Mouse (Mus musculus) kidney, postnatal 10 days (tissue): ENCODE measurements around the gene Hspa1a.
"Not testable (repeated sequence)": the region's sequence is repeated elsewhere in the genome, so short reads cannot be mapped to it uniquely, and the experiment has no call there.

ENCODE experiments used
- DNase-seq: peaks from one replicate; pipeline ENCODE4 v3.0.0; 2021; ENCODE audit warnings: mixed read lengths

Gene Hspa1a

DNA sequence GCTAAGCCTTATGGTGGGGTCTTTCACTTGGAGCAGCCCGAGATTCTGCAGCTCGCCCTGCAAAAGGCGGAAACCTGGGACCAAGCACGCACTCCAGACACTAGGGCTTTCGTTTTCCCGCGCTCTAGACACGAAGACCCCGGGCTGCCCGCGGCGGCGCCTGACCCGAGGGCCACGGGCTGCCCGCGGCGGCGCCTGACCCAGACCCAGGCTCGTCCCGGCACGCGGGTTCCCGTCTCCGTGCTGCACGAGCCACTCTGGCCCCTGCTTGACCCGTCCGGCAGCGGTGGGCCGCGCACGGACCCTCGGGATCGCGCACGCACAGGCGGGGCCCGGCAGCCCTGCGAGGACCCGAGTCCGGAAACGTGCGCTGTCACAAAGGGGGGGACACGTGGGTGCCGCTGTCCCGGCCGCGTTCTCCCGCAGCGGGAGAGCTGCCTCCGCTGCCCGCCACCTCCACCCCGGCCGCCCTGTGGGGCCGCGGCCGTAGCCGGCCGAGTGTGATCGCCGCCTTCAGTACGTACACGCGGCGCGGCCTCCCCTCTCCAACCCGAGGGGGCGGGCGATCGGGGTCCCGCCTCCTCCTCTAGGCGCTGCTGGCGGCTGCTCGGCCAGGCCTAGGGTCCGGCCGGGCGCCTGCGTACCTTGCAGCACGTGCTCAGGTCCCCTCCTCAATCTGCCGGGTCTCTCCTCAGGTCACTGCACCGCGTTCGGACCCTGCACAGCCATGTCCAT, 28.9 kb upstream of the Hspa1a start, which contains the start of gene Vars:
Vars (plus strand) TSS at position 271 of the 735 bp plus-strand sequence.
- peak; percentile 92 for DNase-seq

DNA sequence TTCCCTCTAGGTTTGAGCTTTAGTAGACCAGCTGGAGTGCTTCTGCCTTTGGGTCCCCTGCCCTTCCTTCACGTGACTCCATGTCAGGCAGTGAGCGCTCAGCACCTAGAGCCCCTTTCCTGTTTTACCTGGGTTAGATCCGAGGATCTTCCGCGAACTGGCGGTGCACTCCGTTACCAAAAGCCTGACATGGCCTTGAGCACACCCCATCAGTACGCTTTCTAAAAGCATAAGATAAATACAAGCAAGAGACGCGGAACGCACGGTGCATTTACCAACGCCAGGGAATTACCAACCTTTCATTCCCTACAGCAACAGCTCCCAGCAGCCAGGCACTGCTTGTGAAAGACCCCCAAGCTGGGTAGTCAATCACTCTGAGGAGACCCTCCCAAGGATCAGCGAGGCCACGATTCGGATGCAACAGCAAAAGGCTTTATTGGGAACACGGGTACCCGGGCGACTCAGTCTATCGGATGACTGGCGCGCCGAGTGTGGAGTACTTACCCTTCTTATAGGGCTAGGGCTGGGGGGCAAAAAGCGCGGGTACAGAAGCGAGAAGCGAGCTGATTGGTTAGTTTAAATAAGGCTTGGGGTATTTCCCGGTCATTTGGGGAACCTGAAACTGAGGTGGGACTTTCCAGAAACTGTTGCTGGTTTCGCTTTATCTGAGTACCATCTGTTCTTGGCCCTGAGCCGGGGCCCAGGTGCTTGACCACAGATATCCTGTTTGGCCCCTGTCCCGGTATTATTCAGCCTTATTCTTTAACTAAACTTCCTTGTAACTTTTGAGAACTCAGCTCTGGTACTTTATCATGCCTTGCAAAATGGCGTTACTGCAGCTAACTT, 28.1 kb upstream of the Hspa1a start:
- DNase-seq = peak; percentile 26

DNA sequence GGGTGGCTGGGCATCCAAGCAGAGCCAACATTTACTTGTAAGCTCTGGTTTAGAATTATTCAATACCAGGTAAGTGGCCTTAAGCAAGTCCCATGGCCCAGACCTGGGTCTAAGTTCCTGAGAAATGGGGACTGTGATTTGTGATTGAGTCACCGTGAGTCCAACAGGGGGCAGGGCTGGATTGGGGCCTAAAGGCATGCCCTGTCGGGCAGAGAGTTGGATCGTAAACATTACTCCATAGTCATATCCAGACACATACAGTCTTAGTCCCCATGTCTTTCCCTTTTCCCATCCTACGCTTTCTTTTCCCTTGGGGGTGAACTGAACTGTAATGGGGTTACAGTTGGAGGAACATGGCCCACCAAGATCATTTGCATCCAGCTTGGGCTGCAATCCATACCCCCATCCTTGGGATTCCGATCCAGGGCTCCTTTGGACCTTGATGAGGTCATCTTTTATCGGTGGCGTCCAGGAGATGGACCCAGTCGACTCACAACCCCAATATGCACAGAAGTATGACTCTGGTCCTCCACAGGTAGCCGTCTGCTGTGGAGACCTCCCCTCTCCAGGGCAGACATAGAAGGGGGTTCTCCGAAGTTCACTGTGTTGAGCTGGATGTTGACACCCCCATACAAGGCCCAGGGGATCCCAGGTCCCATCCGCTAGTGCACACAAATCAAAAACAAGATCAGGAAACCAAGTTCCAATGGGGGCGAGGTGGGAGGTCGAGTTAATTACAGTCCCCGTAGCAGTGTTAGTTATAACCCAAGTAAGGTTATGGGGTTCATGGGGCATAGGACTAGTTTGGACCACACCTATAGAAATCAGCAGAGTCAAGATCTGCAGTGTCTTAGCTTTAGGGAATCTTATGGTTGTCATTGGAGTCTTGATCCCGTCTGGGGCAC, 26.8 kb upstream of the Hspa1a start:
- peak; percentile 10 for DNase-seq

DNA sequence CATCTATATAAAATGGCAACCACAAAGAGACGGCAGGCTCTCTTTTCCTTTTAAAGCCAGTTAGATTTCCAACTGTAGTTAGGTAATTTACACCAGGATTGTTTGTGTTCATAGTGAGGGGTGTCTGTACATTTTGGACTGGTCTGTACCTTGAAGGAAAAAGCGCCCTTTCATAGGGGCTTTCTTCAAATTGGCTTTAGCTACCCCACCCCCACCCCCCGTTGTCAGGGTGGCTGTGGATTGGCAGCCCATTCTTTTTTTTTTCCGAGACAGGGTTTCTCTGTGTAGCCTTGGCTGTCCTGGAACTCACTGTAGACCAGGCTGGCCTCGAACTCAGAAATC, 25.2 kb upstream of the Hspa1a start:
- no peak for DNase-seq

DNA sequence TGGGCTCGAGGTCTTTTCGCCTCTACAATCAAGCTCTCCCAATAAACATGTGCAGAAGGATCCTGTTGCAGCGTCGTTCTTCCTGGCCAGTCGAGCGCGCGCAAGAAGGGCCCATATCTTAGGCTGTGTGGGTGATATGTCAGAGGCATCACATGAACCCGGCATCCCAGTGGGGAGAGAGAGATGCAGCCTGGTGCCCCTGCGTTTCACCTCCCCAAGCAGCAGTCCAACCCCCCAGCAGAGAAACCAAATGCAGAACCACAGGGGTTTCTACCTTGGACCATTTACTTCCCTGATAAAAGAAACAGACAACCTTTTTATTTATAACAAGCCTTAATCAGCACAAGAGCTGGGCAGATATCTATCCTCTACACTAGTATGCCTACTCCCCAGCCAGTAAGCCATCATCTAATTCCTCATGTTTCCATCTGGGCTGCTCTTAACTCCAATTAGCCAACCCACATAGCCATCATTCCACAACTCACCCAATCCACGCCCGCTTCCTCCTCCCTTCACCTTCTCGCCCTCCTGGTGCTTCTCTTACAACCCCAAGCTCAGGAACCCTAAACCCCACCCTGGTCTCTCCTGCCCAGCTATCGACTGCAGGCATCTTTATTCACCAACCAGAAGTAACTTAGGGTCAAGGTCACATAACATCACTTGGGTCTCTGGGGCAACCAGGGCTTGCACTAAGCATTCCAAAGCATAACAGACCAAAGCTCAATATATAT, 24.6 kb upstream of the Hspa1a start:
- no peak for DNase-seq

DNA sequence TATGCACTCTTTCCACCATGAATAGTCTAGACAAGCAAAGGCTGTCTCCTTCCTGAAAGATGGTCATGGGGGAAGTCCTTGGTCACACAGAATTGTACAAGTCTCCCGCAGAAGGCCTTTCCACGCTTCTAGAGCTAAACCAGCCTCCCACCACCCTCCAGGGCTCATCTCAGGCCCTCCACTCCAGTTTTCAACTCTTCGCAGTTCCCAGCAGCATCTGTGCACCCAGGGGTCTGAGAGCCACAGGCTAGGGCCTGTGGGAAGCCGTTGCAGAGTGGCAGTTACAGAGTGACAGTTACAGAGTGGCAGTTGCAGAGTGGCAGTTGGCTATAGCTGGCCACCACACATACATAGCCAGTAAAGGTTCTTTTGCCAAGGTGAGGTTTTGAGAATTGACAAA, 24.0 kb upstream of the Hspa1a start:
- not testable (repeated sequence) for DNase-seq

DNA sequence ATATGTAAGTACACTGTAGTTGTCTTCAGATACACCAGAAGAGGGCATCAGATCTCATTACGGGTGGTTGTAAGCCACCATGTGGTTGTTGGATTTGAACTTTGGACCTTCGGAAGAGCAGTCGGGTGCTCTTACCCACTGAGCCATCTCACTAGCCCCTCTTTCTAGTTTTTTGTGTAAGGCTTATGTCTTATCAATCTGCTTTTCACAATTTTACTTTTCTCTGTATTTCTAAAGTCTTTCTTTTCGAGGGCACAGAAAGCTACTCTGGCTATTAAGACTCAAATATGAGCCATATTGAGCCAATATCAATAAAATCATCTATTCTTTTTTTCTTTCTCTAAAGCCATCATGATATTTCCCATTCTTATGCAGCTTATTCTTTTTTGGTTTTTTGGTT, 23.2 kb upstream of the Hspa1a start:
- DNase-seq = not testable (repeated sequence)

DNA sequence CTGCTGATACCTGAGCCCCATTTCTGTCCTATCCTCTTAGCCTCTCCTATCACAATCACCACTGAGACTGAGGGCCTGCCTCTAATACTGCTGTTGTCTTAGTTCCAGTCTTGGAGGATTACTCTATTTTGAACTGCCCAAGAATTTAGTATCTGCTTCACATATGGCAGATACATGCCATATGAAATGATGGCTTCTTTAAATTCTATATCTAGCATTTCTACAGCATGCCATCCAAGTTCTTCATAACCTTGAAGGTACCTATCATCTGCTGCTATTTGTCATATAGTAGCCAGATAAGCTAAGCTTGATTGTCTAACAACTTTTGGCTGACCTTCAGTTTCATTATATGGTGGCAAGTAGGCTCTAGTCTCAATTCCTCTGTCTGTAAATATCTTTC, 22.8 kb upstream of the Hspa1a start:
- no peak for DNase-seq

DNA sequence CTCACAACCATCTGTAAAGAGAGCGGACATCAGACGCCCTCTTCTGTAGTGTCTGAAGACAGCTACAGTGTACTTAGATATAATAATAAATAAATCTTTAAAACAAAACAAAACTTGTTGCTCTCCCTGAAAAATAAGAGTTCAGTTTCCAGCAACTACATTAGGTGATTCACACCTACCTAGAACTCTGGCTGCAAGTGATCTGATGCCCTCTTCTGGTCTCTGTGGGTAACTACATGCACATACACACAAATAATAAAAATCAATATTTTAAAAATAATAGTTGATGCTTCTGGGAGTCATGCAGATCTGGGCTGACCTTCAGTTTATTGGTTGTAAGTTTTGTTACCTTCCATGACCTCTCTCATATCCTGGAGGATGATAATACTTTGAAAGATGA, 12.3 kb upstream of the Hspa1a start:
- no peak for DNase-seq

DNA sequence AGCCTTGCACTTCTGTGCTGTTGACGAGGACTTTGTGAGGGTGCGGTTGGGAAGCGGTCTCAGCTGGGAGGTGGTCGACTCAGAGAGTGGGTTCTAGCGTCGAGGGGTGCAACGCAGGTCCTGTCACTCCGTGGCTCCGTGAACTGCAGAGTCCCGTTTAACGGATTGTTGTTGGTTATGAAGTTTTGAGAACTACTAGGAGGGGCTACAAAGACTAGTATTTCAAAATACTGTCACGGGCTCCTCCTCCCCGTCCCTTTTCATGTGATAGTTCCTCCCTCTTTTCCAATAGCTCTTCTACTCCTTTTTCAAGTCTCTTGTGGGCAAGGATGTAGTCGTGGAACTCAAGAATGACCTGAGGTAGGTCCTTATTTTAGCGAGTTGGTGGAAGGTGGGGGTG, 10.4 kb upstream of the Hspa1a start:
- DNase-seq = no peak

DNA sequence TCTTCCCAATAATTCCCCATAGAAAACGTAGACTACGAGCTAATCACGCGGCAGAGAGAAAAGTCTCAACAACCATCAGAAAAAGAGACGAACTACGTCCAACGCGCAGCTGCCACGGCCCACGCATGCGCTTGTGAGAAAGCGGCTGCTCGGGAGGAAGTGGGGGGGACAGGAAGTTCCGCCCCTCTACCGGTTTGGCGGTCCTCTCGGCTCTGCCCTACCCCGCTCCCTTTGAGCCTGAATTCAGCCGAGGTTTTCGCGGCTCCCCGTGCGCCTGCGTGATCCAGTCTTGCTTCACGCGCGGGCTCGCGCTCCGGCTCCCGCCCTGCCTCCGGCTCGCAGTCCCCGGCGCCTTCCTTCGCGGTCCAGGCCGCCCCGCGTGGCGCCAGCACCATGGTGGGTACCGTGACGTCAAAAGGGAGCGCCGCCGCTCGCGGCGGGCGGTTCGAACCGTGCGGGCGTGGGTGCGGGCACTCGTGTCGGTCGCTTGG, 9.8 kb upstream of the Hspa1a start, which contains the start of gene Lsm2:
Lsm2 (plus strand) TSS at position 173 of the 491 bp plus-strand sequence.
- peak; percentile 94 for DNase-seq

DNA sequence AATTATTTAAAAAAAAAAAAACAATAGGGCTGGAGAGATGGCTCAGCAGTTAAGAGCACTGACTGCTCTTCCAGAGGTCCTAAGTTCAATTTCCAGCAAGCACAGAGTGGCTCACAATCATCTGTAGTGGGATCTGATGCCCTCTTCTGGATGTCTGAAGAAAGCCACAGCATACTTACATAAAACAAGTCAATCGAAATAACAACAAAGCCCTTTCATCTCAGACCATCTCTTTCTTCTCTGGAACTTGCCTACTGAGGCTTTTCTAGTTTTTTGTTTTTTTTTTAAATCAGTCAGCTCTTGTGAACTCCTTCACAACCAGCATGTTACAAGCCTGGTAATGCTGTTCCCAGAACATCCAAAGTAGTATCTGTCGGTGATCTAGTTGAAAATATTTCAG, 8.7 kb upstream of the Hspa1a start:
- DNase-seq = peak; percentile 55

DNA sequence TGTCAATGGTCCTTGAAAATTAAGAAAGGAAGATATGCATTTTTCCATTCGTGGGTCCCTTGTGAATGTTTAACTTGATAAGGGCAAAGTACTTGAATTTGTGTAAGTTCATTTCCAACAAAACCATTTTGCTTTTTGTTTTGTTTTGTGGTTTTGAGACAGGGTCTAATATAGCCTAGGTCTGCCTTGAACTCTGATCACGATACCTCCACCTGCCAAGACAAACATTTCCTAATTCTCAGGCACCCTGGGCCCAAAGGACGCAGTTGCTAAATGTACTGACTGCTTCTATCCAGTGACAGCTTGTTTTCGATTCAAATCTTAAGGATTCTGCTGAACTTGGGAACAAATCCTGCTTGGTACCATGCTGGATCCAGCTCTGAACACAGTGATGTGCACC, 7.7 kb upstream of the Hspa1a start:
- DNase-seq = no peak

DNA sequence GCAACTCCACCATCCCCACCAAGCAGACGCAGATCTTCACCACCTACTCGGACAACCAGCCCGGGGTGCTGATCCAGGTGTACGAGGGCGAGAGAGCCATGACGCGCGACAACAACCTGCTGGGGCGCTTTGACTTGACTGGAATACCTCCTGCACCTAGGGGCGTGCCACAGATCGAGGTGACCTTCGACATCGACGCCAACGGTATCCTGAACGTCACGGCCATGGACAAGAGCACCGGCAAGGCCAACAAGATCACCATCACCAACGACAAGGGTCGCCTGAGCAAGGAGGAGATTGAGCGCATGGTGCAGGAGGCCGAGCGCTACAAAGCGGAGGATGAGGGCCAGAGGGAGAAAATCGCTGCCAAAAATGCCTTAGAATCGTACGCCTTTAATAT, 6.3 kb upstream of the Hspa1a start:
- no peak for DNase-seq

DNA sequence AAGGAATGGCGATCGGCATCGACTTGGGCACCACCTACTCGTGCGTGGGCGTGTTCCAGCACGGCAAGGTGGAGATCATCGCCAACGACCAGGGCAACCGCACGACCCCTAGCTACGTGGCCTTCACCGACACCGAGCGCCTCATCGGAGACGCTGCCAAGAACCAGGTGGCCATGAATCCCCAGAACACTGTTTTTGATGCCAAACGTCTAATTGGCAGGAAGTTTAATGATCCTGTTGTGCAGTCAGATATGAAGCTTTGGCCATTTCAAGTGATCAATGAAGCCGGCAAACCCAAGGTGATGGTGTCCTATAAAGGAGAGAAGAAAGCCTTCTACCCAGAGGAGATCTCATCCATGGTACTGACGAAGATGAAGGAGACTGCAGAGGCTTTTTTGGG, 5.0 kb upstream of the Hspa1a start:
- DNase-seq = no peak

DNA sequence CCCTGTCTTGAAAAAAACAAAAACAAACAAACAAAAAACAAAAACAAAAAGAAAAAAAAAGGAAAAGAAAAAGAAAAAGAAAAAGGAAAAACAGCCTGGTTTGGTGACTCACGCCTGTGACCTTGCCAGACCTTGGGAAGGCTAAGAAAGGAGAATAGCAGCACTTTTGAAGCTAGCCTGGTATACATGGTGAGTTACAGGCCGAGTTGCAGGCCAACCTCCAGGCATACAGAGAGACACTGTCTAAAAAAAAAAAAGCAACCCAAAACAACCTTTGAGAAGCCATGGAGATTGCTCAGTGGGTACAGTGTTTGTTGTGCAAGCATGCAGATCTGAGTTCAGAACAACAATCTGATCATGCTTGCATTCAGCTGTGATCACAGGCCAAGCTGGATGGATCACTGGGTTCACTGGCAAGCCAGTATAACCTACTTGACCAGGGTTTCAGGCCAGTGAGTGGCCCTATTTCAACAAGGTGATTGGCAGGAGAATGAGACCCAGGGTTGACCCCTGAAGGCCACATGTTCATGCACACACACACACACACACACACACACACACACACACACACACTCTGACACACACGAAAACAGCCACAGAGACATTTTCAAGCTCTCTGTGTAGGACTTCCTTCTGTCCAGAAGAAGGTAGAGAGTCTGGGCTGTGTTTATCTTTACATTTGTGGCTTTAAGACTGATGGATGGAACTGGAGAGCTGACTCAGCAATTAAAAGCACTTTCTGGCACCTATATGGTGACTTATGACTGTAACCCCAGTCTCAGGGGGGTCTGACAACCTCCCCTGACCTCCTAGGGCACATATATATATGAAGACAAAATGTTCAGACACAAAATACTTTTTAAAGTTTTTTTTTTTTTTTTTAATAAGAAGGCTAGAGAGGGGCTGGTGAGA, 3.9 kb upstream of the Hspa1a start:
- DNase-seq = no peak

DNA sequence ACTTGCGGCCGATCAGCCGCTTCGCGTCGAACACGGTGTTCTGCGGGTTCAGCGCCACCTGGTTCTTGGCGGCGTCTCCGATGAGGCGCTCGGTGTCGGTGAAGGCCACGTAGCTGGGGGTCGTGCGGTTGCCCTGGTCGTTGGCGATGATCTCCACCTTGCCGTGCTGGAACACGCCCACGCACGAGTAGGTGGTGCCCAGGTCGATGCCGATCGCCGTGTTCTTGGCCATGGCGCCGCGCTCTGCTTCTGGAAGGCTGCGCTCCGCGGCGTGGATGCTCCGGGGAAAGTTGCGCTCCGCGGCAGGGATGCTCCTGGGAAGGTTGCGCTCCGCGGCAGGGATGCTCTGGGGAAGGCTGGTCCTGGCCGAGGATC, 275 bp downstream of the Hspa1a start:
- not testable (repeated sequence) for DNase-seq

DNA sequence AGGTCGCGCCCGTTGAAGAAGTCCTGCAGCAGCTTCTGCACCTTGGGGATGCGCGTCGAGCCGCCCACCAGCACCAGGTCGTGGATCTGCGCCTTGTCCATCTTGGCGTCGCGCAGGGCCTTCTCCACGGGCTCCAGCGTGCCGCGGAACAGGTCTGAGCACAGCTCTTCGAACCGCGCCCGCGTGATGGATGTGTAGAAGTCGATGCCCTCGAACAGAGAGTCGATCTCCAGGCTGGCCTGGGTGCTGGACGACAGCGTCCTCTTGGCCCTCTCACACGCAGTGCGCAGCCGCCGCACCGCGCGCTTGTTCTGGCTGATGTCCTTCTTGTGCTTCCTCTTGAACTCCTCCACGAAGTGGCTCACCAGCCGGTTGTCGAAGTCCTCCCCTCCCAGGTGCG, 1.1 kb downstream of the Hspa1a start:
- not testable (repeated sequence) for DNase-seq

DNA sequence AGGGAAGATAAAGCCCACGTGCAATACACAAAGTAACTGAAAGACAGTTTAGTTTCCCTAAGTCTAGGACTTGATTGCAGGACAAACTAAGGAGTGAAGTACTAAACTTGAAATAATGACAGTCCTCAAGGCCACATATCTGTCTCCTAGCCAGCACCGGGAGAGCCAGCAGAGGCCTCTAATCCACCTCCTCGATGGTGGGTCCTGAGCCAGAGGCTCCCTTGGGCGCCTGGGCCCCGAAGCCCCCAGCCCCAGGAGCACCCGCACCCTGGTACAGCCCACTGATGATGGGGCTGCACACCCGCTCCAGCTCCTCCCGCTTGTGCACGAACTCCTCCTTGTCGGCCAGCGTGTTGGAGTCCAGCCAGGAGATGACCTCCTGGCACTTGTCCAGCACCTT, 2.1 kb downstream of the Hspa1a start, which contains the start of gene Gm20481:
Gm20481 (plus strand) TSS at position 91 of the 400 bp plus-strand sequence.
- not testable (repeated sequence) for DNase-seq

DNA sequence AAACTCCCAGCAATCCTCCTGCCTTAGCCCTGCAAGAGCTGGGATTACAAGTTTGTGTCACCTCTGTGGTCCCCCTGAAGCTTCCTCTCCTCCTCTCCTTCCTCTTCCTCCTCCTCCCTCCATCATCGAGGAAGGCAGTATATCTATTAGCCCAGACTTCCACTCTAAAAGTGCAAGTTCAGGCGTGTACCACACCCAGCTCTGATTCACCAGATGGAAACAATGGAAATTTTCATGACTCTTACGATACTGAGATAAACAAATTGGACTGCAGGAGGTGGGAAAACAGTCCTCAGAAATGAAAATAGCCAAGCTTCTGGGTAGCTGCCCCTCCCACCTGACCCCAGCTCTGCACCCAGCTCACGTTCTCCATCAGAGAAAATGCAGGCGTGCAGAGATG, 6.3 kb downstream of the Hspa1a start:
- no peak for DNase-seq

DNA sequence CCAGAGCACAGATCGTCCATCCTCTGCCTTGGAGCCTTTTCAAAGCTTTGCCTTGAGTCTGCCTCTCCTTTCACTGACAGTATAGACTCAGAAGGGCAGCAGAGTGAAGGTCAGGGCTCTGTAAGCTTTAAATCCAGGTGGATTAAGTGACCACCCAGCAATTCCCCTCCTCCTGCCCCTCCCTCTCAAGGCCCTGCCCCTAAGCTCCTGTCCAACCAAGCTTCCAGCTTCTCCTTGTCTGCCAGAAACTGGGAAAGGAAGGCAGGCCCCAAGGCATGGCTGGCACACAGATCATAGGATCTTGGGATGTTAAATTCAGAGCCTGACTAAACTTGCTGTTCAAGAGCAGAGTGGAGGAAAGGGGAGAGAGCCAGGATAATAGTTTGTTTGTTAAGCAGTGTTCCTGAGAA, 7.3 kb downstream of the Hspa1a start:
- DNase-seq = peak; percentile 58
